Comparison of ENCODE assay signal across 12 mouse cellular contexts in the genomic region with DNA sequence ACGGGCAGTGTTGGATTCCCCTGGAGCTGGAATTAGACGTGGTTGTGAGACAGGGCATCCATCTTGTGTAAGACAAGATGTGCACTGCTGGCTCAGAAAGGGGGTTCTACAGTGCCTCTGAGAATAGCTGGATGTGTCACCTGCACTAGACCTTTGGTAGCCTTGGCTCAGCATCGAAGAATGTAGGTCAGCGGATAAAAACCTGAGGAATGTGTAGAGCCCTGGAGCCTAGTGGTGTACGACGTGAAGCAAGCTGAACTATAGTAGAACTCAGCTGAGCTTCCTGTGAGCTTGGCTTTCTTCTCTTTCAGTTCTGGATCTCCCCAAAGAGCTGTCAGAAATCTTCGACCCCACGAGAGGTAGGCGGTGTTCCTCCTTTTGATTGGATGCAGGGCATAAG. TPM values are rescaled to one million over a fixed set of nuclear protein-coding genes. Genes with fewer than 3 reads are reported as not detected.
DNase-seq lines count a peak whose midpoint lies in the region; ATAC-seq lines count a peak whose summit lies in the region.
"Had no signal": no experiment of that assay in that cellular context is flagged by ENCODE, and none has a peak within 500 bp of the region (broad histone marks: within the 10 kb centered on the region; RNA-seq: fewer than 3 reads in every experiment).

No protein-coding gene starts in this region.

- H3K4me1 ChIP-seq in heart, embryonic 11.5 days (ENCODE audit: control insufficient read depth, insufficient read depth, low read length) = peaks cover 28% of the 10 kb centered on the region
- H3K4me1 ChIP-seq in limb, embryonic 15.5 days = peaks cover 35% of the 10 kb centered on the region
- peaks cover 25% of the 10 kb centered on the region for H3K4me1 ChIP-seq in limb, embryonic 10.5 days
- peaks cover 30% of the 10 kb centered on the region for H3K4me1 ChIP-seq in embryonic facial prominence, embryonic 13.5 days

- H3K4me3 ChIP-seq in heart, embryonic 11.5 days (ENCODE audit: low read depth, low read length) = no peak overlapping the region
- H3K4me3 ChIP-seq in limb, embryonic 15.5 days = no peak overlapping the region
- H3K4me3 ChIP-seq in limb, embryonic 10.5 days = no peak overlapping the region
- H3K4me3 ChIP-seq in embryonic facial prominence, embryonic 13.5 days = no peak overlapping the region
- H3K4me3 ChIP-seq: limb, embryonic 12.5 days had no signal

- 76% methylated on average over 9 of the region's 9 CpGs for WGBS in heart, embryonic 11.5 days (ENCODE audit: insufficient replicate concordance)
- WGBS in limb, embryonic 15.5 days = 74% methylated on average over 9 of the region's 9 CpGs
- WGBS in limb, embryonic 10.5 days = 87% methylated on average over 9 of the region's 9 CpGs
- WGBS in embryonic facial prominence, embryonic 13.5 days = 83% methylated on average over 9 of the region's 9 CpGs

- no peak for ATAC-seq in heart, embryonic 11.5 days (replicated peaks; ENCODE audit: insufficient number of reproducible peaks, low FRiP score, low TSS enrichment)
- ATAC-seq in limb, embryonic 15.5 days (ENCODE audit: insufficient number of reproducible peaks, low FRiP score, low TSS enrichment, low read depth) = no peak
- no peak for ATAC-seq in embryonic facial prominence, embryonic 13.5 days (ENCODE audit: insufficient number of reproducible peaks, insufficient read depth, low FRiP score, low TSS enrichment, low read depth)

- no peak overlapping the region for H3K4me2 ChIP-seq in heart, embryonic 11.5 days
- H3K4me2 ChIP-seq in limb, embryonic 15.5 days = no peak overlapping the region
- no peak overlapping the region for H3K4me2 ChIP-seq in embryonic facial prominence, embryonic 13.5 days
- H3K4me2 ChIP-seq: hindbrain, embryonic 14.5 days; limb, embryonic 12.5 days; midbrain, embryonic 11.5 days had no signal

- H3K27me3 ChIP-seq in heart, embryonic 11.5 days (ENCODE audit: control insufficient read depth, insufficient read depth, low read length) = no peaks in the 10 kb centered on the region
- H3K27me3 ChIP-seq in limb, embryonic 15.5 days = no peaks in the 10 kb centered on the region
- H3K27me3 ChIP-seq in limb, embryonic 10.5 days (ENCODE audit: low read depth, poor library complexity, severe bottlenecking) = no peaks in the 10 kb centered on the region
- no peaks in the 10 kb centered on the region for H3K27me3 ChIP-seq in embryonic facial prominence, embryonic 13.5 days
- H3K27me3 ChIP-seq: limb, embryonic 12.5 days had no signal

- H3K36me3 ChIP-seq in heart, embryonic 11.5 days (ENCODE audit: control insufficient read depth, insufficient read depth, low read length) = peaks cover 34% of the 10 kb centered on the region
- H3K36me3 ChIP-seq in limb, embryonic 15.5 days = peaks cover 62% of the 10 kb centered on the region
- peaks cover 86% of the 10 kb centered on the region for H3K36me3 ChIP-seq in limb, embryonic 10.5 days
- peaks cover 78% of the 10 kb centered on the region for H3K36me3 ChIP-seq in embryonic facial prominence, embryonic 13.5 days

- peak overlapping the region; percentile 37; the same call in 1 of the 2 replicates for H3K27ac ChIP-seq in heart, embryonic 11.5 days (ENCODE audit: low read depth, low read length)
- H3K27ac ChIP-seq in limb, embryonic 15.5 days = peak overlapping the region; percentile 66
- no peak overlapping the region for H3K27ac ChIP-seq in limb, embryonic 10.5 days
- peak overlapping the region; percentile 64 for H3K27ac ChIP-seq in embryonic facial prominence, embryonic 13.5 days
- H3K27ac ChIP-seq: limb, embryonic 12.5 days had no signal

- 0 out of 2 replicates have a peak overlapping the region, but pooled peaks have one; percentile 28 for H3K9ac ChIP-seq in heart, embryonic 11.5 days (ENCODE audit: low read depth, low read length)
- no peak overlapping the region for H3K9ac ChIP-seq in limb, embryonic 15.5 days
- no peak overlapping the region for H3K9ac ChIP-seq in embryonic facial prominence, embryonic 13.5 days
- H3K9ac ChIP-seq: hindbrain, embryonic 14.5 days; limb, embryonic 12.5 days had no signal

- DNase-seq in heart, adult 8-10 months (ENCODE audit: low spot score) = no peak
- DNase-seq in limb, embryonic 10.5 days (ENCODE audit: low spot score) = no peak
- peak; percentile 70 for DNase-seq in 3T3-L1 (ENCODE audit: low read depth, low spot score)
- DNase-seq in ovary, postnatal 10 days (ENCODE audit: low spot score) = no peak
- DNase-seq in frontal cortex, postnatal 14 days (ENCODE audit: low spot score in 2 of 2) = no peak
- DNase-seq: adrenal gland, postnatal 10 days had no signal

- no peaks in the 10 kb centered on the region for H3K9me3 ChIP-seq in heart, embryonic 11.5 days (replicated peaks; ENCODE audit: control insufficient read depth, low read length)
- no peaks in the 10 kb centered on the region for H3K9me3 ChIP-seq in limb, embryonic 15.5 days
- H3K9me3 ChIP-seq in limb, embryonic 10.5 days (replicated peaks) = no peaks in the 10 kb centered on the region
- H3K9me3 ChIP-seq in embryonic facial prominence, embryonic 13.5 days = no peaks in the 10 kb centered on the region
- H3K9me3 ChIP-seq: limb, embryonic 12.5 days had no signal

RNA-seq across cellular contexts. Expression of a gene that starts 1.5 kb away (rescaled TPM):
- polyA plus RNA-seq in heart, embryonic 11.5 days (2014; fragmentation: Nextera tagmentation; extraction: Ambion mirVana) = 2.9 and 4.2 TPM in 2 replicates
- 1 to 10 TPM in 3 of 4 experiments, under 1 TPM in 1; 0.75 to 1.8 (median 1.3) TPM for total RNA-seq in heart, adult 8-10 months (2022)
- polyA plus RNA-seq in limb, embryonic 15.5 days (2015; fragmentation: Nextera tagmentation; extraction: Ambion mirVana) = 8.9 TPM in 2 replicates
- polyA plus RNA-seq in limb, embryonic 10.5 days (2016; fragmentation: Nextera tagmentation; extraction: Ambion mirVana) = 1.9 and 2.7 TPM in 2 replicates
- 6.0 and 6.7 TPM in 2 replicates for polyA plus RNA-seq in embryonic facial prominence, embryonic 13.5 days (2015; fragmentation: Nextera tagmentation; extraction: Ambion mirVana)

RNA-seq across cellular contexts. Expression of a gene that starts 6.4 kb away (rescaled TPM):
- polyA plus RNA-seq in heart, embryonic 11.5 days (2014; fragmentation: Nextera tagmentation; extraction: Ambion mirVana) = 70.7 and 81.9 TPM in 2 replicates
- 10 to 100 TPM; 18.7 to 21.9 (median 21.4) TPM for total RNA-seq in heart, adult 8-10 months (2022)
- 63.7 and 65.5 TPM in 2 replicates for polyA plus RNA-seq in limb, embryonic 15.5 days (2015; fragmentation: Nextera tagmentation; extraction: Ambion mirVana)
- polyA plus RNA-seq in limb, embryonic 10.5 days (2016; fragmentation: Nextera tagmentation; extraction: Ambion mirVana) = 144 and 160 TPM in 2 replicates
- polyA plus RNA-seq in embryonic facial prominence, embryonic 13.5 days (2015; fragmentation: Nextera tagmentation; extraction: Ambion mirVana) = 78.9 and 81.7 TPM in 2 replicates

RNA-seq across cellular contexts. Expression of a gene that starts 8.0 kb away (rescaled TPM):
- polyA plus RNA-seq in heart, embryonic 11.5 days (2014; fragmentation: Nextera tagmentation; extraction: Ambion mirVana) = 10.8 and 15.0 TPM in 2 replicates
- total RNA-seq in heart, adult 8-10 months (2022) = 1 to 10 TPM; 3.6 to 6.2 (median 4.8) TPM
- polyA plus RNA-seq in limb, embryonic 15.5 days (2015; fragmentation: Nextera tagmentation; extraction: Ambion mirVana) = 9.0 and 10.6 TPM in 2 replicates
- 11.5 and 15.1 TPM in 2 replicates for polyA plus RNA-seq in limb, embryonic 10.5 days (2016; fragmentation: Nextera tagmentation; extraction: Ambion mirVana)
- polyA plus RNA-seq in embryonic facial prominence, embryonic 13.5 days (2015; fragmentation: Nextera tagmentation; extraction: Ambion mirVana) = 10.2 and 11.1 TPM in 2 replicates

RNA-seq across cellular contexts. Expression of a gene that starts 14.2 kb away (rescaled TPM):
- 4.5 and 6.7 TPM in 2 replicates for polyA plus RNA-seq in heart, embryonic 11.5 days (2014; fragmentation: Nextera tagmentation; extraction: Ambion mirVana)
- 1 to 10 TPM; 1.1 to 1.6 (median 1.5) TPM for total RNA-seq in heart, adult 8-10 months (2022)
- 11.0 and 11.1 TPM in 2 replicates for polyA plus RNA-seq in limb, embryonic 15.5 days (2015; fragmentation: Nextera tagmentation; extraction: Ambion mirVana)
- polyA plus RNA-seq in limb, embryonic 10.5 days (2016; fragmentation: Nextera tagmentation; extraction: Ambion mirVana) = 13.9 and 19.2 TPM in 2 replicates
- polyA plus RNA-seq in embryonic facial prominence, embryonic 13.5 days (2015; fragmentation: Nextera tagmentation; extraction: Ambion mirVana) = 22.1 and 23.0 TPM in 2 replicates

RNA-seq across cellular contexts. Expression of a gene that starts 22.2 kb away (rescaled TPM):
- 1.3 and 1.7 TPM in 2 replicates for polyA plus RNA-seq in heart, embryonic 11.5 days (2014; fragmentation: Nextera tagmentation; extraction: Ambion mirVana)
- total RNA-seq in heart, adult 8-10 months (2022) = 1 to 10 TPM in 2 of 4 experiments, under 1 TPM in 2; 0.69 to 1.8 (median 1.1) TPM
- 1.7 and 1.9 TPM in 2 replicates for polyA plus RNA-seq in limb, embryonic 15.5 days (2015; fragmentation: Nextera tagmentation; extraction: Ambion mirVana)
- polyA plus RNA-seq in limb, embryonic 10.5 days (2016; fragmentation: Nextera tagmentation; extraction: Ambion mirVana) = 1.4 TPM in 2 replicates
- 1.3 and 1.8 TPM in 2 replicates for polyA plus RNA-seq in embryonic facial prominence, embryonic 13.5 days (2015; fragmentation: Nextera tagmentation; extraction: Ambion mirVana)
